Mouse (Mus musculus) neutrophil, adult 5-6 weeks (primary cell): ENCODE measurements at regions not wholly inside any gene's neighbourhood (a gene's known extent, or its start where the extent isn't known, plus 50 kb on each side); places are given as distances from the start of the nearest gene placed in this dataset.
A peak's percentile ranks its signal among the peaks of the same experiment; 100 is the strongest.
"Not testable (repeated sequence)": the region's sequence is repeated elsewhere in the genome, so short reads cannot be mapped to it uniquely, and the experiment has no call there.

Experiments
- ATAC-seq: fragments of 151-379, 151-347 bp; 2 replicates; pipeline ENCODE4 v1.8.0; 2017; ENCODE audit warnings: mild to moderate bottlenecking, moderate TSS enrichment; ENCODE audit not compliant: insufficient number of reproducible peaks, poor library complexity, low FRiP score, severe bottlenecking; ENCODE audit errors: extremely low read depth

GRCm38 (mm10) chr1:141716953-141717352, 1471.0 kb downstream of the Kcnt2 start:
- no peak for ATAC-seq

GRCm38 (mm10) chr1:141717510-141717909, 1471.6 kb downstream of the Kcnt2 start:
- ATAC-seq = no peak

GRCm38 (mm10) chr1:141741299-141741698, 1495.3 kb downstream of the Kcnt2 start:
- ATAC-seq = no peak

GRCm38 (mm10) chr1:141776059-141776458, 1530.1 kb downstream of the Kcnt2 start:
- ATAC-seq = no peak

GRCm38 (mm10) chr1:141783367-141783766, 1537.4 kb downstream of the Kcnt2 start:
- ATAC-seq = no peak

- no peak for ATAC-seq
Measured at GRCm38 (mm10) chr1:141813315-141814158, 1567.6 kb downstream of the Kcnt2 start.

- ATAC-seq = no peak
Measured at GRCm38 (mm10) chr1:141831444-141831843, 1585.5 kb downstream of the Kcnt2 start.

GRCm38 (mm10) chr1:141842547-141842946, 1596.6 kb downstream of the Kcnt2 start:
- no peak for ATAC-seq

GRCm38 (mm10) chr1:141853841-141854240, 1607.9 kb downstream of the Kcnt2 start:
- not testable (repeated sequence) for ATAC-seq

GRCm38 (mm10) chr1:141884356-141884755, 1638.4 kb downstream of the Kcnt2 start:
- peak; percentile 16; the same call in 1 of the 2 replicates for ATAC-seq

- no peak for ATAC-seq
Measured at GRCm38 (mm10) chr1:141897924-141898455, 1652.0 kb downstream of the Kcnt2 start.

GRCm38 (mm10) chr1:141911714-141912398, 1665.9 kb downstream of the Kcnt2 start:
- no peak for ATAC-seq

- ATAC-seq = no peak
Measured at GRCm38 (mm10) chr1:141926194-141926593, 1680.2 kb downstream of the Kcnt2 start.

GRCm38 (mm10) chr1:141926804-141927203, 1680.8 kb downstream of the Kcnt2 start:
- no peak for ATAC-seq

- no peak for ATAC-seq
Measured at GRCm38 (mm10) chr1:141948055-141948454, 1692.4 kb upstream of the B3galt2 start.

- ATAC-seq = no peak
Measured at GRCm38 (mm10) chr1:141954323-141954867, 1686.1 kb upstream of the B3galt2 start.

- no peak for ATAC-seq
Measured at GRCm38 (mm10) chr1:141961743-141962142, 1678.7 kb upstream of the B3galt2 start.

- ATAC-seq = no peak
Measured at GRCm38 (mm10) chr1:141968133-141968532, 1672.3 kb upstream of the B3galt2 start.

- ATAC-seq = no peak
Measured at GRCm38 (mm10) chr1:141974329-141974728, 1666.1 kb upstream of the B3galt2 start.

- ATAC-seq = no peak
Measured at GRCm38 (mm10) chr1:141999769-142000168, 1640.7 kb upstream of the B3galt2 start.
